Mouse (Mus musculus): ENCODE data around the gene Pou3f3.
A peak's percentile ranks its signal among the peaks of the same experiment; 100 is the strongest.

Pou3f3 gene

GRCm38 (mm10) chr1:42695578-42695915, at the start of gene Pou3f3:
TSS of gene Pou3f3 (plus strand) at chr1:42695768.
- peak; percentile 95 to 96 for DNase-seq (ENCODE audit: low spot score in 2 of 2)

GRCm38 (mm10) chr1:42648366-42648935, 47.1 kb upstream of the Pou3f3 start:
- no peak for DNase-seq (ENCODE audit: low spot score in 2 of 2)

GRCm38 (mm10) chr1:42651461-42651860, 44.1 kb upstream of the Pou3f3 start:
- DNase-seq (ENCODE audit: low spot score in 2 of 2) = no peak

DNA sequence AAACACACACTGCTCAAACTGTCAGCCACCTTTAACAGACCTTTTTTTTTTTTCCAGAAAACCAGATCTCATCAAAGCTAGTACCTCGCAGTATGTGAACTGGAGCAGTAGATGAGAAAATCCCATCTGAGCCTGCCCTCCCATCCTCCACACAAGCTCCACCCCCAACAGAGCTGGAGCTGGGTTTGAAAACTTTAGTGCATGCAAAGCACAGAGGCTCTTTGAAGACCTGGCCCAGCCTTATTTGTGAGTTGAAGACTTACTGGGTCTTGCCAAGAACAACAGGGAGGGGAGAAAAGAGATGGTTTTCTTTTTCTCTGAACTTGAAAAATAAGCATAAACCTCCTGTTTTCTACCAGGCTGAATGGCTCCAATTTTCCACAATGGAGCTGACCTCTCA, 28.0 kb upstream of the Pou3f3 start:
- DNase-seq (ENCODE audit: low spot score in 2 of 2) = no peak

GRCm38 (mm10) chr1:42680673-42681072, 14.9 kb upstream of the Pou3f3 start:
- no peak for DNase-seq (ENCODE audit: low spot score in 2 of 2)

GRCm38 (mm10) chr1:42681762-42682161, 13.8 kb upstream of the Pou3f3 start:
- no peak for DNase-seq (ENCODE audit: low spot score in 2 of 2)

DNA sequence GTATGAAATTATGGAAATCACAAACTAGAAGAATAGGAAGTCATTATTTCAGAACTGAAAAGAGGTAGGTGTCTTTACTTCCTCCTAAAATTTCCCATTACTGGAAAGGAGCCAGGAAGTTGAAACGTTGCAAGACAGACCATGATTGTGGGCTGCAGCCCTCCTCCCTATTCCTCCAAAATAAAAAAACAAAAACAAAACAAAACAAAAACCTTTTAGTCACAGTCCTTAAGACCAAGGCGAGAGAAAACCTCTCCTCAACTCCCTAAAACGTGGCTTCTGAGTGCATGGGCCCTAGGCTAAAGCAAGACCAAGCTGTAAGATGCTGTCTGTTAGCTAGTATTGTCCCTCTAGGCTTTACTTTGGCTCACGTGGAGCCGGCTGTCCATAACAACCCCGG, 11.7 kb upstream of the Pou3f3 start:
- no peak for DNase-seq (ENCODE audit: low spot score in 2 of 2)

DNA sequence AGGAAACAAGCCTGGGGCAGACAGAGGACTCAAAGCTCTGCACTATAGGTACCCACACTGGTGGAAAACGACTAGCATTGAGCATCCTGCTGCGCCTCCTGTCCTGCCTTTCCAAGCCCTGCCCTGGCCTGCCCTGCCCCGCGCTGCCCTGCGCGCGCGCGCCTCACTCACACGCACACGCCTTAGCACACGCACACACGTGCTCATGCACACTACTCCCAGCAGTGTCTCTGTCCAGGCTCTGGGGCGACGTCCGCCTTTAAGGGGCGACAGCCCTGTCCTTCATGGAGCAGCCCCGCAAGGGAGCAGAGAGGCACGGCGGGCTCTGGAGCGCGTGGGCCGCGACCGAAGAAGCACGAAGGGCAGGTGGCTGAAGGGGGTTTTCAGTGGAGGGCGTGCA, 11.2 kb upstream of the Pou3f3 start:
- peak in 1 of 2 experiments; percentile 58 for DNase-seq (ENCODE audit: low spot score in 2 of 2)

DNA sequence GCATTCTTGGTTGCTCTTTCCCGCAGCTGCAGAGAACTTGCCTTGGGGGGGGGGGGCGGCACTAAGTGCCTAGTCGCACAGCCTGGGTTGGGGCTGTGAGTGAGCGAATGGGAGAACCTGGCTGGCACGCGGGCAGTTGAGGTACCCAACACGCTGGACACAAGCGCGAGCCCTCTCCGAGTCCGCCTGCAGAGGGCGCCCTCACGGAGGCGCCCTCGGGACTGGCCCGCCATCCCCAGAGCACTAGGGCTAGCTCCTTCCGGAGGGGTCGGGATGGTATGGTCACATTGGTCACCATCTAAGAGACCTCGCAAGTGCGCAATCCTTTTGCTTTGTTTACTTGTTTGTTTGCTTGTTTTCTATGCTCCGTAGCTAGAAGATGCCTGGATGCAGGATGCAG, 10.8 kb upstream of the Pou3f3 start:
- no peak for DNase-seq (ENCODE audit: low spot score in 2 of 2)

DNA sequence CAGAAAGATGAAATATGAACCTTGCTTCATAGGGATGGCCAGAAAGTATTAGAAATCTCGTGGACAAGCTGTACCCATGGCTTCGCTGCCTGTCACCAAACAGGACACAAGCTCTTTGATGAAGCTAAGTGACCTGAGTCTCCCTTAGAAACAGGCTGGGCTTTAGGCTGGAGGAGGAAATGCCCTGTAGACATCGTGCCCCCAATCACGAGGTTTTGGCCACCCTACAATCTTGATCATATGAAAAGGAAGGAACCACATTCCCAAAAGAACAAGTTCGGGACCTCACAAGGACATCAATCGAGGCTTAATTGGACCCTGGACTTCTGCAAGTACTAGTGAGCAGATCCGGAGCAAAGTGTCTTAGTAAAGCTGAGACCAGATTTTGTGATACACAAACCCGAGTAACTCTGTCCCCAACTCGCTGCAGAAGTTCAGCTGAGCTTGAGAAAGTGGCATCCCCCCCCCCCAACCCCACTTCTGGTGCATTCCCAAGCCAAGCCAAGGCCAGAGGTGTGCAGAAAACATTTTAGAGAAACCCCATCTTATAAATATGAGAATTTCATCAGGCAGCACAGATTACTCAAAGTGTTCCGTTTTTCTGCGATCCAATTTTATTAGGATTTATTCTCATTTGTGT, 10.1 kb upstream of the Pou3f3 start:
- DNase-seq (ENCODE audit: low spot score in 2 of 2) = peak in 1 of 2 experiments; percentile 22

DNA sequence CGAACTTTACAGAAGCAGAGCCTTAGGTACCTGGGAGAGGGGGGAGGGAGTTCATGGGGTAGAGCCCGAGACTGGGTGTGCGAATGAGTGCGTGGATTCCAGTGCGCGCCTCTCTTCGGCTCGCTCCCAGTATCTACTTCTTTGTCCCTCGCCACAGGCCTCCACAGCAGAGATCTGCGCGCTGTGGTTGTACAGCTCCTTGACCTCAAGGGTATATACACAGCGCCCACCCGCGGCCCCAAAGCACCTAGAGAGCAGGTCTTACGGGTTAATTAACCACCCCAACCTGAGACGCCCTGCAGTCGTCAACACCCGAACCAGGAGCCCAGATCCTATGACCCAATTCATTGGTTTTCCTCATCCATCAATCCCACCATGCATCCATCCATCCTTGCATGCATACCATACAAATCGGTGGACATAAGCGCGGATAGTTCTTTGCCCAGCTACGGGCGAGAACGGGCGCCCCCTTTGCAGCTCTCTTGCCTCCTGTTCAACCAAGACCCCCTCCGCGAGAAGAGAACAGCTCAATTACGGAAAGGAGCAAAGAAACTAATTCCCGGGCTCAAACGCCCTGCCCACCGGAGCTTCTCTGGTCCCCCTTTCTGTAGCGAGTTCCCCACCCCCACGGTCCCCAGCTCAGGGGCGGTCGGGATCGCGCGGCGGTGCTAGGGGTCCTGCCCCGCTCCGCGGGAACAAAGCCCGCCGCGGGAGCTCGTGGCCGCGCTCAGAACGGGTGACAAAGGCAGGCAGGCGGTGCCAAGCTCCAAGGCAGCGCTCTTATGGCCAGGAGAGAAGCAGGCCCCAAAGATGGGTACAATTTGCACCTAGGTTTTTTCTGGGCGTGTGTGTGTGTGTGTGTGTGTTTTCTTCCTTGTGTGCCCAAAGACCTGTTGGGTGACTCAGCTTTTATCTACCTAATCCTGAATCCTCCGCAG, 9.1 kb upstream of the Pou3f3 start:
- no peak for DNase-seq (ENCODE audit: low spot score in 2 of 2)

DNA sequence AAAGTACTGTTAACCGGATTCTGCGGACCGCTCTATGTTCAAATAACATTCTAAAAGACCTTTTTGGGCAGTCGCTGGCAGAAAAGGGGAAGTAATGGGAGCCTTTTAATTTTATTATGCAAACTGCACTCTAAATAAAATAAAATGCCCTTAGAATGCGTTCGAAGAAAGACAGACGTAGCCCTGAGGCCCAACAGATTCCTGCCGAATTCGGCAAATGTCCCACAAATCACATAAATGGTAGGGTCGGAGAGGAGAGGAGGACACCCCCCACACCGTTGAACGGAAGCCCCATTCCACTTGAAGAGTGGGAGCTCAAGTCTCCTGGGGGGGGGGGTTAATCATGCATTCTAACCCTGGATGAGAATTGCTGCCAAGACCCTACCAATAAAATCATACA, 8.3 kb upstream of the Pou3f3 start:
- no peak for DNase-seq (ENCODE audit: low spot score in 2 of 2)

DNA sequence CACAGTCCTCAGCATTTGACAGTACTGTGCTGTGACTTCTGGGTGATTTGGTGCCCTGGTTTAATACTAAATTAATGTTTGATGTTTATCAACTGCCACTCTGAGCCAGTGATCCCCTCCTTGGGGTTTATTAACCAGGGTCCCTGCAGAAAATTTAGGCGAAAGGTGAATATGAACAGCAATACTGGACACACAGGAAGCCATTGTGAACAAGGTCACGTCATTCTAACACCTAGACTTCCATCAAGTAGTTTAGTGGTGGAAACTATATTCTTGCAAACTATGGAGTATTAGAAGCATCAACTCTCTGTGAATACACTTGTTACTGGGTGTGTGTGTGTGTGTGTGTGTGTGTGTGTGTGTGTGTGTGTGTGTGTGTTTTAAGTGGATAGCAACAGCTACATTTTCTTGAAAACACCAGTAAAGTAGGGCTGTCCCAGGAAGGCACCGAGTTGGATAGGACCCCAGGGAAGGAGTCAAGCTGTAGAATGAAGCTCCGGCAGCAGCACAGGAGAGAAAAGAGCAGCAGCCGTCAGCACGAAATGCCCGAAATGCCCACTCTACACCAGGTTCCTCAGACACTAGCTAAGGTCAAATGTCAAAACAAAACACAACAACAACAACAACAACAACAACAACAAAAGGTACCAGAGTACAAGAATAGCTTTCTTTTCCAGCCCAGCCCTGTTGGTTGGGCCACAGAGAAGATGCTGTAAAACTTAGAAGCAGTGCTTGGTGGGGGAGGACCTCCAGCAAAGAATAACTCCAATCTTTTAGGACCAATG, 7.6 kb upstream of the Pou3f3 start:
- no peak for DNase-seq (ENCODE audit: low spot score in 2 of 2)

DNA sequence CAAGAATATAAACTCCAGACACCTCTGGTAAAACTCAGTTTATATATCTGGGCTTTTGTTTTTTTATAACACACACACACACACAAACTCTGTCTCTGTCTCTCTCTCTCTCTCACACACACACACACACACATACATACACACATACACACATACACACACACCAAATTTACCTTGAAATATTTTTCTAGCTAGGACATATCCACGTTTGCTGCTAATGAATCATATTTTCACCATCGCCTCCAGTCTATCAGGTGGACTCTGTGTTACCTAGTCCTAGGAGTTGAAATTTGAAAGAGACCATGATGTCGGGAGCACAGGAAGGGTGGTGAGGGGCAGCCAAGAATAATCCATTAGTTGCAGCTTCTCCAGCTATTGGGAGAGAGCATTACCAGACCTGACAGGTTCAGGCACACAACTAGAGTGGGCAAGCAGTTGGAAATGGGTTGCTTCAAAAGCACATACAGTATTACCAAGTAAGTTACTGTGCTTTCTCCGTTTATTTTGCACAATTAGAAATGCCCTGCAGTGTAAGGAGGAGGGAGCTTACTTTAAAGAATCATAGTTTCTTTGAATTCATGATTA, 6.9 kb upstream of the Pou3f3 start:
- DNase-seq (ENCODE audit: low spot score in 2 of 2) = no peak

GRCm38 (mm10) chr1:42690024-42690575, 5.5 kb upstream of the Pou3f3 start:
- no peak for DNase-seq (ENCODE audit: low spot score in 2 of 2)

- DNase-seq (ENCODE audit: low spot score in 2 of 2) = peak; percentile 89
Measured at GRCm38 (mm10) chr1:42691202-42692170, 4.1 kb upstream of the Pou3f3 start.

GRCm38 (mm10) chr1:42692221-42692620, 3.3 kb upstream of the Pou3f3 start:
- DNase-seq (ENCODE audit: low spot score in 2 of 2) = peak in 1 of 2 experiments; percentile 14

- peak in 1 of 2 experiments; percentile 49 for DNase-seq (ENCODE audit: low spot score in 2 of 2)
Measured at GRCm38 (mm10) chr1:42693101-42693715, 2.4 kb upstream of the Pou3f3 start.

GRCm38 (mm10) chr1:42693852-42694251, 1.7 kb upstream of the Pou3f3 start:
- peak; percentile 63 to 76 for DNase-seq (ENCODE audit: low spot score in 2 of 2)

DNA sequence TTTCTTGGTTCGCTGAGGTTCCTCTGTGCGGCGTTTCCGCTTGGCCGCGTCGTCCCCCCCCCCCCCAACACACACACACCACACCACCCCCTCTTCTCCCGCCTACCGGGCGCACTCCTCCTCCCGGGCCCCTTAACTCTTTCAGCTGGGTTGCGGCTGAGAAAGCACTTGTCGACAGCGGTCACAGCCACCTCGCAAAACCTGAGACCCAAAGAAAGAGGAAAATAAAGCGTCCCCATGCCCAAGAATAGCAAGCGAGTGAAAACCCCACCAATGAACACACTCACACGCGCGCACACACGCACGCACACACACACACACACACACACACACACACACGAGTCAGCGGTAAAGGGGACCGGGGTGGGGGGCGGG, 1.3 kb upstream of the Pou3f3 start:
- DNase-seq (ENCODE audit: low spot score in 2 of 2) = no peak
